Mouse (Mus musculus): Measurements from ENCODE around the gene Pitpnm3. TPM values are rescaled to one million over a fixed set of nuclear protein-coding genes. Genes with fewer than 3 reads are reported as not detected.

The Pitpnm3 gene
- polyA plus RNA-seq, 1 experiment from 2014 or later = 1.9 TPM

GRCm38 (mm10) chr11:72086251-72087046 is 49.1 kb downstream of the Pitpnm3 start:
- Histone ChIP-seq H3K9me3 (no peaks in the 10 kb centered on the region), H3K9ac (no peak overlapping the region), H3K27me3 (no peaks in the 10 kb centered on the region), H3K36me3 (no peaks in the 10 kb centered on the region), H3K4me2 (no peak overlapping the region), H3K4me3 (no peak overlapping the region), H3K4me1 (peaks cover 3% of the 10 kb centered on the region; the same call in 1 of the 2 replicates), H3K27ac (no peak overlapping the region; the same call in 1 of the 2 replicates)
- WGBS = 39% methylated on average over 11 of the region's 11 CpGs
- no peak for ATAC-seq (ENCODE audit: borderline replicate concordance, extremely low read depth, low FRiP score, low TSS enrichment)

GRCm38 (mm10) chr11:72084337-72084736 is 51.2 kb downstream of the Pitpnm3 start:
- WGBS = 87% methylated on average over 15 of the region's 15 CpGs
- Histone ChIP-seq H3K27ac (no peak overlapping the region), H3K36me3 (no peaks in the 10 kb centered on the region), H3K9me3 (no peaks in the 10 kb centered on the region), H3K4me3 (no peak overlapping the region), H3K4me2 (no peak overlapping the region), H3K4me1 (peaks cover 3% of the 10 kb centered on the region; the same call in 1 of the 2 replicates), H3K9ac (no peak overlapping the region), H3K27me3 (no peaks in the 10 kb centered on the region)
- no peak for ATAC-seq (ENCODE audit: borderline replicate concordance, extremely low read depth, low FRiP score, low TSS enrichment)

- Histone ChIP-seq H3K9ac (no peak overlapping the region), H3K4me2 (no peak overlapping the region), H3K36me3 (no peaks in the 10 kb centered on the region), H3K27me3 (no peaks in the 10 kb centered on the region), H3K4me1 (peaks cover 3% of the 10 kb centered on the region; the same call in 1 of the 2 replicates), H3K9me3 (no peaks in the 10 kb centered on the region), H3K4me3 (no peak overlapping the region), H3K27ac (no peak overlapping the region)
- no peak for ATAC-seq (ENCODE audit: borderline replicate concordance, extremely low read depth, low FRiP score, low TSS enrichment)
- WGBS = 86% methylated on average over 4 of the region's 4 CpGs
Observed at GRCm38 (mm10) chr11:72082601-72083000, 53.0 kb downstream of the Pitpnm3 start.

GRCm38 (mm10) chr11:72080461-72080860 is 55.1 kb downstream of the Pitpnm3 start:
- Histone ChIP-seq H3K36me3 (no peaks in the 10 kb centered on the region), H3K4me2 (no peak overlapping the region), H3K9me3 (no peaks in the 10 kb centered on the region), H3K27me3 (no peaks in the 10 kb centered on the region), H3K27ac (no peak overlapping the region), H3K9ac (no peak overlapping the region), H3K4me3 (no peak overlapping the region), H3K4me1 (no peaks in the 10 kb centered on the region)
- WGBS = 80% methylated on average over 6 of the region's 6 CpGs
- no peak for ATAC-seq (ENCODE audit: borderline replicate concordance, extremely low read depth, low FRiP score, low TSS enrichment)

GRCm38 (mm10) chr11:72078647-72079046 is 56.9 kb downstream of the Pitpnm3 start:
- no peak for ATAC-seq (ENCODE audit: borderline replicate concordance, extremely low read depth, low FRiP score, low TSS enrichment)
- Histone ChIP-seq H3K36me3 (no peaks in the 10 kb centered on the region), H3K27me3 (no peaks in the 10 kb centered on the region), H3K4me2 (no peak overlapping the region), H3K9ac (no peak overlapping the region), H3K9me3 (no peaks in the 10 kb centered on the region), H3K4me1 (no peaks in the 10 kb centered on the region), H3K27ac (no peak overlapping the region), H3K4me3 (no peak overlapping the region)
- WGBS = 49% methylated on average over 4 of the region's 4 CpGs

- Histone ChIP-seq H3K27me3 (no peaks in the 10 kb centered on the region), H3K9ac (no peak overlapping the region), H3K4me1 (no peaks in the 10 kb centered on the region), H3K4me2 (no peak overlapping the region), H3K27ac (no peak overlapping the region), H3K9me3 (no peaks in the 10 kb centered on the region), H3K36me3 (no peaks in the 10 kb centered on the region), H3K4me3 (no peak overlapping the region)
- ATAC-seq (ENCODE audit: borderline replicate concordance, extremely low read depth, low FRiP score, low TSS enrichment) = no peak
- WGBS = 51% methylated on average over 3 of the region's 3 CpGs
Observed at GRCm38 (mm10) chr11:72078056-72078455, 57.5 kb downstream of the Pitpnm3 start.

- H3K4me2 ChIP-seq = no peak overlapping the region
- no peak for ATAC-seq (ENCODE audit: borderline replicate concordance, extremely low read depth, low FRiP score, low TSS enrichment)
- no peaks in the 10 kb centered on the region for H3K36me3 ChIP-seq
- no peak overlapping the region for H3K9ac ChIP-seq
- no peak overlapping the region for H3K27ac ChIP-seq
- 65% methylated on average over 13 of the region's 13 CpGs for WGBS
- no peaks in the 10 kb centered on the region for H3K27me3 ChIP-seq
- H3K4me3 ChIP-seq = no peak overlapping the region
- H3K4me1 ChIP-seq = no peaks in the 10 kb centered on the region
- no peaks in the 10 kb centered on the region for H3K9me3 ChIP-seq
Observed at GRCm38 (mm10) chr11:72074230-72074629, 61.3 kb downstream of the Pitpnm3 start.

GRCm38 (mm10) chr11:72072331-72072905 is 63.2 kb downstream of the Pitpnm3 start:
- 22% methylated on average over 6 of the region's 6 CpGs for WGBS
- H3K4me1 ChIP-seq = no peaks in the 10 kb centered on the region
- ATAC-seq (ENCODE audit: borderline replicate concordance, extremely low read depth, low FRiP score, low TSS enrichment) = no peak
- no peaks in the 10 kb centered on the region for H3K9me3 ChIP-seq
- H3K4me2 ChIP-seq = no peak overlapping the region
- no peak overlapping the region for H3K9ac ChIP-seq
- H3K36me3 ChIP-seq = no peaks in the 10 kb centered on the region
- H3K4me3 ChIP-seq = no peak overlapping the region
- H3K27me3 ChIP-seq = no peaks in the 10 kb centered on the region
- H3K27ac ChIP-seq = no peak overlapping the region

GRCm38 (mm10) chr11:72070733-72071132 is 64.8 kb downstream of the Pitpnm3 start:
- Histone ChIP-seq H3K9ac (no peak overlapping the region), H3K4me3 (no peak overlapping the region), H3K27me3 (no peaks in the 10 kb centered on the region), H3K4me1 (no peaks in the 10 kb centered on the region), H3K36me3 (no peaks in the 10 kb centered on the region), H3K27ac (no peak overlapping the region), H3K9me3 (no peaks in the 10 kb centered on the region), H3K4me2 (no peak overlapping the region)
- ATAC-seq (ENCODE audit: borderline replicate concordance, extremely low read depth, low FRiP score, low TSS enrichment) = no peak; the same call in 1 of the 2 replicates
- 68% methylated on average over 9 of the region's 9 CpGs for WGBS

- no peaks in the 10 kb centered on the region for H3K27me3 ChIP-seq
- 0 out of 2 replicates have a peak, but pooled peaks cover 5% of the 10 kb centered on the region for H3K9me3 ChIP-seq
- H3K36me3 ChIP-seq = no peaks in the 10 kb centered on the region
- H3K4me1 ChIP-seq = no peaks in the 10 kb centered on the region
- no peak overlapping the region for H3K9ac ChIP-seq
- H3K4me2 ChIP-seq = no peak overlapping the region
- no peak overlapping the region for H3K27ac ChIP-seq
- 62% methylated on average over 7 of the region's 7 CpGs for WGBS
- H3K4me3 ChIP-seq = no peak overlapping the region
- no peak for ATAC-seq (ENCODE audit: borderline replicate concordance, extremely low read depth, low FRiP score, low TSS enrichment)
Observed at GRCm38 (mm10) chr11:72068026-72068425, 67.6 kb downstream of the Pitpnm3 start.

GRCm38 (mm10) chr11:72067326-72067725 is 68.3 kb downstream of the Pitpnm3 start:
- H3K4me2 ChIP-seq = no peak overlapping the region
- 0 out of 2 replicates have a peak, but pooled peaks cover 5% of the 10 kb centered on the region for H3K9me3 ChIP-seq
- H3K4me1 ChIP-seq = no peaks in the 10 kb centered on the region
- H3K36me3 ChIP-seq = no peaks in the 10 kb centered on the region
- H3K27ac ChIP-seq = no peak overlapping the region
- H3K27me3 ChIP-seq = no peaks in the 10 kb centered on the region
- ATAC-seq (ENCODE audit: borderline replicate concordance, extremely low read depth, low FRiP score, low TSS enrichment) = no peak
- H3K4me3 ChIP-seq = no peak overlapping the region
- WGBS = 64% methylated on average over 5 of the region's 5 CpGs
- H3K9ac ChIP-seq = no peak overlapping the region

GRCm38 (mm10) chr11:72066330-72066729 is 69.2 kb downstream of the Pitpnm3 start:
- Histone ChIP-seq H3K27me3 (no peaks in the 10 kb centered on the region), H3K27ac (no peak overlapping the region), H3K9me3 (0 out of 2 replicates have a peak, but pooled peaks cover 5% of the 10 kb centered on the region), H3K4me1 (no peaks in the 10 kb centered on the region), H3K4me3 (no peak overlapping the region), H3K9ac (no peak overlapping the region), H3K36me3 (no peaks in the 10 kb centered on the region), H3K4me2 (no peak overlapping the region)
- no peak for ATAC-seq (ENCODE audit: borderline replicate concordance, extremely low read depth, low FRiP score, low TSS enrichment)
- 34% methylated on average over 6 of the region's 6 CpGs for WGBS
